Mouse (Mus musculus): ENCODE results near the gene Dnah12. TPM values are rescaled to one million over a fixed set of nuclear protein-coding genes. Genes with fewer than 3 reads are reported as not detected.
"Not testable (repeated sequence)": the region's sequence is repeated elsewhere in the genome, so short reads cannot be mapped to it uniquely, and the experiment has no call there.

The Dnah12 gene
- total RNA-seq, 2 experiments from 2014 or later: not detected

- intact Hi-C loops (cut with DNase I): no loop called here
- DNase-seq: no peak
These were observed 4.8 kb downstream of the Dnah12 start for GRCm38 (mm10) chr14:26697912-26698311.

- intact Hi-C loops (cut with DNase I); DNase-seq: not testable (repeated sequence)
These were observed 12.2 kb downstream of the Dnah12 start for GRCm38 (mm10) chr14:26705246-26705645.

DNA sequence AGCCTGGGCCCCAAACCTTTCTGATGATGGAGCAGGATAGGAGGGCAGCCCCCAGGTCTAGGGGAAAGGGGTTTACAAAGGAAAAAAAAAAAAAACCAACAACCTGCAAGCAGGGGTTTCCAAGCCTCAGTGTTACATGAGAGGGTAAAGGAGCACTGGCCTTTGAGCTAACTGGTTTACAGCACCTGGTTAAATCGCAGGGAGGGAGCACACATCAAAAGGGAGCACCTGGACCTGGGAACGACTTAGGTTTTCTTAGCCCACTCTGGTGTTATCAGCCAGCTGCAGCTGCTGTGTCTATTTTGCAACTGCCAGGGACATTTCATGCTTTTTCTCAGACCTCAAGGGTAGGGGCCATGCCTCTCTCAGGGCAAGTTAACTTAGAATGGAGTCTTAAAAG, 26.6 kb downstream of the Dnah12 start:
- intact Hi-C loops (cut with DNase I); DNase-seq: not testable (repeated sequence)

DNA sequence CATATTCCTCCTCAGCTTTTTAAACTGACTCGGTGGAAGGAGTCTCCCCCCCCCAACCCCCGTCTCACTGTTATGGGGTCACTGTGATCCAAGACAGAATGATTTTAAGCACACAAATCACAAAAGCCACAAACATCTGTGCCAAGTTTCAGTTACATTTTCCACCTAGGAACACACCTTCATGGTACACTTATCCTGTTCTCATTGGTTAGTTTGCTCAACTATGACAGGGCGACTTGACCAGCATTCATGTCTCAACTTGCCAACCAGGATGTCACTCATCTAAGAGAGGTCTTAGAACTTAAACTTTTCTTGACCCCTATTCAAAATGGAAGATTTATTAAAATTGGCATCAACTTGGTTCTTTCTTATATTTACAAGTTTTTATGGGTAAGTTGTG, 31.8 kb downstream of the Dnah12 start:
- intact Hi-C loops (cut with DNase I): no loop called here

GRCm38 (mm10) chr14:26758566-26758965, 65.5 kb downstream of the Dnah12 start:
- intact Hi-C loops (cut with DNase I): no loop called here
- no peak for DNase-seq

More for the DNA sequence above, 31.8 kb downstream of the Dnah12 start:
- DNase-seq: no peak

DNA sequence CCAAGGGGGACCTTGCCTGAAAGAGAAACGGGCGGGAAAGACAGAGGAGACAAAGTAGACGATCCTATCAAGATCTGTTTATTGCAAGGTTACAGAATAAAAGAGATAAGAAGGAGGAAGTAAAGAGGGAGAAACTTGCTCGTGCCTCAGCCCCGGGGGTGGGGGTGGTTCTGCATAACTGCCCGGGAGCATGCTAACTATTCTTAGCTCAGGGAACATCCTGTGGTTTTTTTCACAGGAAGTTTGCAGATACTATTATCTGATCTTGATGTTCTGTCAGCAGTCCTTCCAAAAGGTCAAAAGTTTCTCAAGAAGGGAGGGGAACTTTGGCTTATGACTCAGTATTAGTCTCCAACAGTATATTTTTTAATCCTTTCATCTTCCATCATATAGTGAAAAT, 71.8 kb downstream of the Dnah12 start:
- no peak for DNase-seq

GRCm38 (mm10) chr14:26768195-26768594, 75.1 kb downstream of the Dnah12 start:
- DNase-seq: no peak
- intact Hi-C loops (cut with DNase I): no loop called here

More for the DNA sequence above, 71.8 kb downstream of the Dnah12 start:
- intact Hi-C loops (cut with DNase I): no loop called here

GRCm38 (mm10) chr14:26773536-26773935, 80.5 kb downstream of the Dnah12 start:
- no peak for DNase-seq
- intact Hi-C loops (cut with DNase I): no loop called here

DNA sequence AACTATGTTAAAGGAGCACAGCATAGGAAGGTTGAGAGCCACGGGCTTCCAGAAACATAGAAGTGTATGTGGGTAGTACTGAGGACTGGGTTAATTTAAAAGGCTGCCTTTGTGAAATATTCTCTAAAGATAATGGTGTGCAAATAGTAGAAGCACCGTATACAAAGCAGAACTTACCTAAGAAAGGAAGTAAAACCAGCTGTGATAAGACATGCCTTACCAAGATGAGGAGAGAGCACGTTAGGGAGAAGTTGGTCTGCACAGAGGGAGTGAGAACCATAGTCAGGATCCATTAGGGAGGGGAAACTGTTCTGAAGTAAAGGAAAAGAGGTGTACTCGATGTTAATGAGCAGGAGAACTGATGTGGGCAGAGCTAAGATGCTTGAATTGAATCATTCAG, 90.7 kb downstream of the Dnah12 start:
- DNase-seq: no peak
- intact Hi-C loops (cut with DNase I): loop anchor here (10.0 kb wide), 1 partner anchor 241 kb away; no protein-coding TSS in a partner anchor

DNA sequence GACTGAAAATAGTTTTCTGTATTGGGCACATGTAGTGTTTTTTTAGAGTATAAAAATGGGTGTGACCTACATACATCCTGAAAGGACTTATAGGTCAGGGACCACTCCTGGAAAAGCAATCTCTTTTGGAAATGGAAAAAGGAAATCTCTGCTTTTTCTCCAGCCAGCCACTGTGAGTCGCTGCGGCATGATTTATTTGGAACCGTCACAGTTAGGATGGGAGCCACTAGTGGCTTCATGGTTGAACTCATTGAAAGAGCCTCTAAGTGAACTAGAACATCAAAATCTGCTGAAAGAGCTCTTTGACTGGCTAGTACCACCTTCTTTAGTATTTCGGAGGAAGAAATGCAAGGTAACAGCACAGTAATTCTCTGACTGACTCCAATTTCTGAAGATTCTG, 92.6 kb downstream of the Dnah12 start:
- intact Hi-C loops (cut with DNase I): loop anchor here (10.0 kb wide), 1 partner anchor 239 kb away; no protein-coding TSS in a partner anchor
- no peak for DNase-seq

- intact Hi-C loops (cut with DNase I): no loop called here
- no peak for DNase-seq
These were observed 101.4 kb downstream of the Dnah12 start for GRCm38 (mm10) chr14:26794431-26794830.

- intact Hi-C loops (cut with DNase I): no loop called here
- no peak for DNase-seq
These were observed 105.3 kb downstream of the Dnah12 start for GRCm38 (mm10) chr14:26798330-26798729.

DNA sequence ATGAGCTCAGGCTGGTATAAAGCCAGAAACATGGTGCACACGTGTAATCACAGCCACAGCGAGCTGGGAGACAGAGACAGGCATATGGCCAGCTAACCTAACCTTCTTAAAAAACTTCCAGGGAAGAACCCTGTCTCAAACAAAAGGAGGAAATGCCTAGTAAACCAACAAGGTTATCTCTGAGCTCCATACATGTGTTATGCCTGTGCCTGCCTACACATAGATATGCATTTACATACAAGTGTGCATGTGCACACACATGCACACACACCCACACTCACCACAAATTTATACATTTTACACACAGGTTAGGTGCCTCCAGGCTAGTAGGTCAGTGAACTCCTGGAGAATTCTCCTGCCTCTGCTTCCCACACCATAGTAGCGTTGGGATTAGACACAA, 106.2 kb downstream of the Dnah12 start:
- intact Hi-C loops (cut with DNase I): no loop called here
- DNase-seq: no peak

DNA sequence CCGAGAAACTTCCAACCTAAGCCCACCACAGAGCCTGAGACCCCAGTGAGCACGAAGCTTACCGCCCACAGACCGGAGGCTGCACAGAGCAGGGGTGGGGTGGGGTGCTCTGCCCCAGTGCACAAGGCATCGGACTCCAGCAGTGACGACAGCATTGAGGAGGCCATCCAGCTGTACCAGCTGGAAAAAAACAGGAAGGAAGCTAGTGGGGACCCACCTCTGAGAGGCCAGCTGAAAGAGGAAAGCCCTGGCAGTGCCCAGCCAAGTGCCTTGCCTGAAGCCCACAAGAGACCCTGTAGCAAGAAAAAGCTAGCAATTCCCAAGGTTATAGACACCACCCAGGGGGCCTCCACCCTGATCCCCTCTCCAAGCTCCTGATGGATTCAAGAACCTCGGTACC, 112.4 kb downstream of the Dnah12 start:
- DNase-seq: no peak
- intact Hi-C loops (cut with DNase I): no loop called here

- no peak for DNase-seq
- intact Hi-C loops (cut with DNase I): no loop called here
These were observed 119.7 kb downstream of the Dnah12 start for GRCm38 (mm10) chr14:26812734-26813133.

DNA sequence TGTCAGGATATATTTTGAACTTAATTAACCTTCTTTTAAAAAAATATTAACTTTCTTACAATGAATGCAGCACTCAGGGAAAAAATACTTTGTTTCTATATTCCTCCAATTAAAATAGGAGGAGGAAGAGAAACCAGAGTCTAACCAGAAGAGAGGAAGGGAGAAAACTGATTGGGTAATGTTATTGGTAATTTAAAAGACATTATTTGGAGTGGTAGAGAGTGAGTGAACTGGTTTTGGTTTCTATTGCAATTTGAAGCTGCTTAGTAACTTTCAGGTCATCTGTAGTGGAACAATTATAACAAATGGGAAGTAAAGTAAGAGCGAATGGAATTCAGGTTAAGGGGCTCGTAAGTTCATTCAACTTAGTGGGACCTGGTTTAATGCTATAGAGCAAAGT, 120.8 kb downstream of the Dnah12 start:
- DNase-seq: no peak
- intact Hi-C loops (cut with DNase I): no loop called here

GRCm38 (mm10) chr14:26814908-26815307, 121.8 kb downstream of the Dnah12 start:
- intact Hi-C loops (cut with DNase I): no loop called here
- DNase-seq: no peak

- DNase-seq: no peak
- intact Hi-C loops (cut with DNase I): no loop called here
These were observed 123.7 kb downstream of the Dnah12 start for GRCm38 (mm10) chr14:26816785-26817184.

DNA sequence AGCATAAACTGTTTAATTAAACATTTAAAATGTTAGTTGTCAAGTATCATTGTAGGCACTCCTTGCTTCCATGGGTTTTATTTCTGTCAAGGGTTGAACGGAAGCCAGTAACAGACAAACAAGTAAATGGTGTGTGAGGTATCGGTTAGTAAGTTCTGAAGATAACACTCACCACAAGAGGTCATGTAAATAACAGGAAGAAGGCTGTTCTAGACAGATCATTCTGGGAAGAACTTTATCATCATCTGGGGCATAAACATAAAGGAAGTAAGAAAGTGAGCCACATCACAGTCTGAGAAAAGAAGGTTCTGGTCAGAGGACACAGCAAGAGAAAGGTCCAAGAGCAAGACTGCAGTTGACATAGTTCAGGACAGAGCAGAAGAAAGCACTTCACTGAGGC, 132.9 kb downstream of the Dnah12 start:
- intact Hi-C loops (cut with DNase I): no loop called here
- no peak for DNase-seq

DNA sequence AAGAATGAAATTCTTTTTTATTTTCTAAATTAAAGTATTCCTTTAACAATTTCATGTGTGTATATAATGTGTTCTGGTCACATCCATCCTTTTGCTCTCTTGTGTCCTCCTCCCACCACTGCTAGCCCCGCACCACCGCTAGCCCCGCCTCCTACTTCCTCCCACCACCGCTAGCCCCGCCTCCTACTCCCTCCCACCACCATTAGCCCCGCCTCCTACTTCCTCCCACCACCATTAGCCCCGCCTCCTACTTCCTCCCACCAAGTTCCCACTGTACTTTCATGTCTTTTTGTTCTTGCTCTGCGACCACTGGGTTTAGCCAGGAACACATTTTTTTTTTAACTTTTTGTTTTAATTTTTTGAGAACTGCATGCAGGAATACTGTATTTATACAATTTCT, 160.0 kb downstream of the Dnah12 start:
- no peak for DNase-seq
- intact Hi-C loops (cut with DNase I): no loop called here

GRCm38 (mm10) chr14:26854066-26854465, 161.0 kb downstream of the Dnah12 start:
- DNase-seq: no peak
- intact Hi-C loops (cut with DNase I): no loop called here

- no peak for DNase-seq
- intact Hi-C loops (cut with DNase I): no loop called here
These were observed 165.3 kb downstream of the Dnah12 start for GRCm38 (mm10) chr14:26858364-26858763.

GRCm38 (mm10) chr14:26859024-26859423, 165.9 kb downstream of the Dnah12 start:
- no peak for DNase-seq
- intact Hi-C loops (cut with DNase I): no loop called here

Data from gastrocnemius, postnatal 36 days (tissue).